Mouse (Mus musculus) kidney, adult 8-10 months (tissue): Measurements from ENCODE around the gene Unc45a.

Experiments used
- DNase-seq, 2 experiments: peaks; one replicate each; pipeline ENCODE4 v3.0.0; 2022

Gene Unc45a

GRCm38 (mm10) chr7:80340793-80341192 lies at the start of gene Unc45a:
Unc45a (minus strand) TSS chr7:80341005.
- peak; percentile 70 to 79 for DNase-seq

GRCm38 (mm10) chr7:80387633-80388543 lies 47.1 kb upstream of the Unc45a start, which contains the start of gene Fes:
Fes (minus strand) TSS chr7:80387946.
- DNase-seq, result peak; percentile 59

GRCm38 (mm10) chr7:80387033-80387632 lies 46.3 kb upstream of the Unc45a start:
- no peak for DNase-seq

- peak; percentile 75 to 91 for DNase-seq
These were observed 45.6 kb upstream of the Unc45a start for GRCm38 (mm10) chr7:80386235-80386930.

- no peak for DNase-seq
These were observed 42.1 kb upstream of the Unc45a start for GRCm38 (mm10) chr7:80382919-80383318.

- peak in 1 of 2 experiments; percentile 39 for DNase-seq
These were observed 38.7 kb upstream of the Unc45a start for GRCm38 (mm10) chr7:80379531-80379930.

GRCm38 (mm10) chr7:80377471-80377870 lies 36.7 kb upstream of the Unc45a start:
- DNase-seq, result peak; percentile 60 to 87

- no peak for DNase-seq
These were observed 35.4 kb upstream of the Unc45a start for GRCm38 (mm10) chr7:80376192-80376591.

GRCm38 (mm10) chr7:80375376-80376039 lies 34.7 kb upstream of the Unc45a start:
- DNase-seq, result no peak

- no peak for DNase-seq
These were observed 33.9 kb upstream of the Unc45a start for GRCm38 (mm10) chr7:80374733-80375132.

- DNase-seq, result no peak
These were observed 33.5 kb upstream of the Unc45a start for GRCm38 (mm10) chr7:80374280-80374679.

- no peak for DNase-seq
These were observed 33.0 kb upstream of the Unc45a start for GRCm38 (mm10) chr7:80373850-80374249.

- no peak for DNase-seq
These were observed 32.5 kb upstream of the Unc45a start for GRCm38 (mm10) chr7:80373352-80373751.

GRCm38 (mm10) chr7:80372667-80373066 lies 31.9 kb upstream of the Unc45a start:
- DNase-seq, result no peak

- no peak for DNase-seq
These were observed 31.4 kb upstream of the Unc45a start for GRCm38 (mm10) chr7:80372166-80372565.

GRCm38 (mm10) chr7:80371041-80371751 lies 30.4 kb upstream of the Unc45a start, which contains the start of gene Man2a2:
Man2a2 (minus strand) TSS chr7:80371375.
- peak; percentile 52 to 59 for DNase-seq

- DNase-seq, result peak; percentile 80 to 82
These were observed 29.8 kb upstream of the Unc45a start for GRCm38 (mm10) chr7:80370649-80371040.

GRCm38 (mm10) chr7:80369967-80370431 lies 29.2 kb upstream of the Unc45a start:
- no peak for DNase-seq

GRCm38 (mm10) chr7:80369461-80369860 lies 28.7 kb upstream of the Unc45a start:
- DNase-seq, result no peak

- no peak for DNase-seq
These were observed 28.0 kb upstream of the Unc45a start for GRCm38 (mm10) chr7:80368635-80369421.

- no peak for DNase-seq
These were observed 27.2 kb upstream of the Unc45a start for GRCm38 (mm10) chr7:80368009-80368408.
